Mouse (Mus musculus) midbrain, embryonic 14.5 days (tissue): ENCODE data around the gene Cnih3. TPM values are rescaled to one million over a fixed set of nuclear protein-coding genes. Genes with fewer than 3 reads are reported as not detected.
A peak's percentile ranks its signal among the peaks of the same experiment; 100 is the strongest.

Source experiments
- ATAC-seq: fragments of 200-750 bp; cut with Nextera tagmentation; 2 replicates; pipeline ENCODE4 v1.8.0; 2017; ENCODE audit warnings: moderate number of reproducible peaks, moderate library complexity; ENCODE audit not compliant: low FRiP score, low TSS enrichment
- DNase-seq: peaks from one replicate; pipeline ENCODE4 v3.0.0-alpha.2; 2015
- H3K27ac ChIP-seq: fragments of 300-500 bp; sonication (generic); replicated peaks from 2 replicates; pipeline ENCODE4 v1.5.1; 2014; ENCODE audit warnings: mild to moderate bottlenecking, low read depth, low read length, moderate library complexity
- H3K27me3 ChIP-seq: fragments of 300-500 bp; sonication (generic); 2 replicates; pipeline ENCODE4 v1.6.1; 2014; ENCODE audit warnings: low read length, control low read depth, mixed read lengths; ENCODE audit not compliant: control insufficient read depth, insufficient read depth
- H3K36me3 ChIP-seq: fragments of 300-500 bp; sonication (generic); 2 replicates; pipeline ENCODE4 v1.6.1; 2014; ENCODE audit warnings: low read length, control low read depth; ENCODE audit not compliant: control insufficient read depth, insufficient read depth
- H3K4me1 ChIP-seq: fragments of 300-500 bp; sonication (generic); 2 replicates; pipeline ENCODE4 v1.6.1; 2014; ENCODE audit warnings: mild to moderate bottlenecking, antibody characterized with exemption, low read length, control low read depth; ENCODE audit not compliant: control insufficient read depth, insufficient read depth
- H3K4me2 ChIP-seq: fragments of 300-500 bp; sonication (generic); 2 replicates; pipeline ENCODE4 v1.6.1; 2014; ENCODE audit warnings: mild to moderate bottlenecking, low read length, moderate library complexity
- H3K4me3 ChIP-seq: fragments of 300-500 bp; sonication (generic); replicated peaks from 2 replicates; pipeline ENCODE4 v1.5.1; 2014; ENCODE audit warnings: low read depth, low read length
- H3K9ac ChIP-seq: fragments of 300-500 bp; sonication (generic); replicated peaks from 2 replicates; pipeline ENCODE4 v1.6.1; 2014; ENCODE audit warnings: mild to moderate bottlenecking, low read length, moderate library complexity
- H3K9me3 ChIP-seq: fragments of 300-500 bp; sonication (generic); 2 replicates; pipeline ENCODE4 v1.6.1; 2016; ENCODE audit warnings: low read length, control low read depth, mixed read lengths; ENCODE audit not compliant: control insufficient read depth
- WGBS: fragments of 180-500 bp; shearing (Covaris S2); extraction: QIAGEN DNeasy Blood & Tissue Kit; methylation state at CpG from one replicate; pipeline ENCODE4 v1.1.7; 2014; 5-methylcytosine and 5-hydroxymethylcytosine counted together
- polyA plus RNA-seq: library from polyadenylated mRNA; unstranded; fragments of >200 nt; fragmentation: Nextera tagmentation; extraction: Ambion mirVana; gene quantifications from 2 replicates; pipeline ENCODE4 v1.2.1, GENCODE M21; 2014

Gene Cnih3
- polyA plus RNA-seq, 1 experiment from 2014 or later = 7.6 TPM

DNA sequence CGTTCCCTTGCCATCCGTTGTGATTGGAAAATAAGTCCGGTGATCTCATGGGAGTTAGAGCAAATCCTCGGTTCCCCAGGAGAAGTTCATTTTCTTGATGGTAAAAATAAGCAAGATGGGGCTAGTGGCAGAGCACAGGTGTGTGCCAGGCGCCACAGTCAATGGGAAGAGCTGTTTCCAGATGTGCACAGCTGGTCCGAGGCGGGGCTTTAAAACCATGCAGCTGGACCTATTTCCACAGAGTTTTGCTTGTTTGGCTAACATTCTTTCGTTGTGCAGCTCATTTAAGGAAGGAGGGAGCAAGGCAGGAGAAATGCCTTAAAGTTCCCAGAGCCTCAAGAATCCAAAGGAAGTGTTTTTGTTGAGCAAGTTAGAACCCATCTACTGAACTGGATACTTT lies 109.1 kb downstream of the Cnih3 start:
- H3K27me3 ChIP-seq = no peaks in the 10 kb centered on the region
- H3K27ac ChIP-seq = no peak overlapping the region
- H3K4me3 ChIP-seq = no peak overlapping the region
- no peak overlapping the region for H3K4me2 ChIP-seq
- H3K36me3 ChIP-seq = no peaks in the 10 kb centered on the region
- H3K4me1 ChIP-seq = no peaks in the 10 kb centered on the region
- no peaks in the 10 kb centered on the region for H3K9me3 ChIP-seq
- no peak for ATAC-seq
- 87% methylated on average over 8 of the region's 8 CpGs for WGBS
- no peak overlapping the region for H3K9ac ChIP-seq
- DNase-seq = no peak

DNA sequence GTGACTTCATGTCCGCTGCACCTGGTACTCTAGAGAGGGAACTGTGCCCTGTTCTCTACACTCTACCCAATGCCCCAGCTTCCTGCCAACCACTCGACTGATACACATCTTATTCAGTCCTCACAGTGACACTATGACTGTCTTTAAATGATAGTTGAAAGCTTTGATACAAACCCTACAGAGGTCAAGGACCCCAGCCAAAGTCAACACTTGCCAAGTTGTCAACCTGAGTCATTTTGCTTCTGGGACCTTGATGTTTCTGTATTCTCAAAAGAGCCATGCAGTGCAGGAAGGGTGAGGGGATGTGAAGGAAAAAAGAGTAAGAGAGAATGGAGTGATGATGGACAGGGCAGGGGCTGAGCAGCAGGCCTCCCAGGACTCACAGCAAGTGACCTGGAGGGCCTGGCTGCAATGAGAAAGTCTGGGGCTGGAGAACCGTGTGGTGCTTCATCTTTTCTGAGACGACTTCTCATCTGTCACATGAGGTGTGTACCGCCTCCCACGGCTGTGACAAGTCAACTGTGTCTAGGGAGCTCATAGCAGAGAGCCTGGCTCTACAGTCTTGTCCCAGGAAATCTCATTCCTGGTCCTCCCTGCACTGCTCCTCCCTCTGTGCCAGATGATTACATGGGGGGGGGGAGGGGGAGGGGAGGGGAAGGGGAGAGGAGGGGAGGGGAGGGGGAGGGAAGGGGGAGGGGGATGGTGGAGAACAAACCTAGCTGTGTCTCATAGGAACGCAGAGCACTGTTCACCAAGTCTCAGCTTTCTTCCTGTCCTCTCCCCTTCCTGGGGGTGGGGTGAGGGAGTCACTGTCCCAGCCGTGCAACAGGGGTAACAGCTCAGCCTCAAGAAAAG lies 109.8 kb downstream of the Cnih3 start:
- Histone ChIP-seq H3K4me3 (no peak overlapping the region), H3K4me2 (no peak overlapping the region), H3K9ac (no peak overlapping the region), H3K9me3 (no peaks in the 10 kb centered on the region), H3K27me3 (no peaks in the 10 kb centered on the region), H3K36me3 (no peaks in the 10 kb centered on the region), H3K27ac (no peak overlapping the region), H3K4me1 (no peaks in the 10 kb centered on the region)
- WGBS = 51% methylated on average over 8 of the region's 8 CpGs
- no peak for ATAC-seq
- DNase-seq = no peak

DNA sequence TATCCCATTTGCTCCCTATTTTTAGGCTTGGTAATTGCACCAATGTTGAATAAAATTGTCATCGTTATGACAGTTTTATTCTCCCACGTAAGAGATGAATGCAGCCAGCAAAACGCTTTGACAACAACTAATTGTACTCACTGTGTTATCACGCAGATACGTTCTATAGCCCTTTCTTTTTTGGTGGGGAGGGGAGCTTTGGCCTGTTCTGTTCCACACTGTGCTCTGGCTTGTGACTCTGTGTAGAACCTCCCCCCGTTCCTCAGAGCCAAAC lies 110.4 kb downstream of the Cnih3 start:
- no peak overlapping the region for H3K4me2 ChIP-seq
- no peak overlapping the region for H3K4me3 ChIP-seq
- H3K27me3 ChIP-seq = no peaks in the 10 kb centered on the region
- DNase-seq (no peak), ATAC-seq (no peak)
- 83% methylated on average over 6 of the region's 6 CpGs for WGBS
- H3K27ac ChIP-seq = no peak overlapping the region
- no peaks in the 10 kb centered on the region for H3K36me3 ChIP-seq
- no peaks in the 10 kb centered on the region for H3K9me3 ChIP-seq
- H3K9ac ChIP-seq = no peak overlapping the region
- no peaks in the 10 kb centered on the region for H3K4me1 ChIP-seq

DNA sequence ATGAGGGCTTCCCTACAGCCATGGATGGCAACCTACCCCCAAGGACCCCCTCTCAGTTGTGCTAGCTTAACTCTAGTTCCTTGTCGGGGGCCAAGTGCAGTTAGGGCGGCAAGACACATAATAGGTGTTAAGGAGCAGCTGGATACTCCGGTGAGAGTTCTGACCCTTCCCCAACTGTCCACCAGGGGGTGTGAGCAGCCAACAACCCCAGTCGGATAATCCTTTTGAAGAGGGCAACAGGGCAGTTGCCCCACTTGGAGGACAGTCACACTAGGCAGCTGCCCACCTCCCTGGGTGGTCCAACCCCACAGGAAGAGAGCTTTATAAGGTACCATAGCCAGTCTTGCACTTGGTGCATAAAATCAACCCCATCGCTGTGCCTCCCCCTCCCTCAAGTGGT lies 112.6 kb downstream of the Cnih3 start:
- ATAC-seq (no peak), DNase-seq (no peak)
- Histone ChIP-seq H3K27ac (no peak overlapping the region), H3K9ac (no peak overlapping the region), H3K4me1 (no peaks in the 10 kb centered on the region), H3K4me3 (no peak overlapping the region), H3K36me3 (no peaks in the 10 kb centered on the region), H3K27me3 (no peaks in the 10 kb centered on the region), H3K4me2 (no peak overlapping the region), H3K9me3 (no peaks in the 10 kb centered on the region)
- WGBS = 56% methylated on average over 5 of the region's 5 CpGs

DNA sequence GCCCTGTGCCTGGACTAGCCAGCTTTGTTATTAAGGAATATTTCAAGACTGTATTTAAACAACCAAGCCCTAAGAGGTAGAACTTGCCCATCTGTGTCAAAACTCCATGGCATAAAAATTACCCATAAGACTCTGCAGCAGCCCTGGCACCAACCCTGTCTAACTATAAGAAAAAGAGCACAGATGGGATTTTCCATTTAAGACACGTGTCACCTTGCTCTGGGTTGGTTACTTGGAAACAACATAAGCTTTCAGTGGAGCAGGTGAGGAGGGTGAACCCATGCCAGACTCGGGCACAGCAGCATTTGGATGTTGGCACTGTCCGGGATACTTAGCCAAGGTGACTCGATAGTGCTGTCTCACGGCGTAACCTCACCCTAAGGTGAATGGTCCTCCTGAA lies 113.6 kb downstream of the Cnih3 start:
- H3K4me1 ChIP-seq = no peaks in the 10 kb centered on the region
- H3K27me3 ChIP-seq = no peaks in the 10 kb centered on the region
- ATAC-seq (no peak), DNase-seq (no peak)
- no peaks in the 10 kb centered on the region for H3K36me3 ChIP-seq
- 0 out of 2 replicates have a peak, but pooled peaks cover 2% of the 10 kb centered on the region for H3K9me3 ChIP-seq
- 92% methylated on average over 6 of the region's 6 CpGs for WGBS
- H3K4me2 ChIP-seq = no peak overlapping the region
- no peak overlapping the region for H3K4me3 ChIP-seq
- H3K27ac ChIP-seq = no peak overlapping the region
- H3K9ac ChIP-seq = no peak overlapping the region

DNA sequence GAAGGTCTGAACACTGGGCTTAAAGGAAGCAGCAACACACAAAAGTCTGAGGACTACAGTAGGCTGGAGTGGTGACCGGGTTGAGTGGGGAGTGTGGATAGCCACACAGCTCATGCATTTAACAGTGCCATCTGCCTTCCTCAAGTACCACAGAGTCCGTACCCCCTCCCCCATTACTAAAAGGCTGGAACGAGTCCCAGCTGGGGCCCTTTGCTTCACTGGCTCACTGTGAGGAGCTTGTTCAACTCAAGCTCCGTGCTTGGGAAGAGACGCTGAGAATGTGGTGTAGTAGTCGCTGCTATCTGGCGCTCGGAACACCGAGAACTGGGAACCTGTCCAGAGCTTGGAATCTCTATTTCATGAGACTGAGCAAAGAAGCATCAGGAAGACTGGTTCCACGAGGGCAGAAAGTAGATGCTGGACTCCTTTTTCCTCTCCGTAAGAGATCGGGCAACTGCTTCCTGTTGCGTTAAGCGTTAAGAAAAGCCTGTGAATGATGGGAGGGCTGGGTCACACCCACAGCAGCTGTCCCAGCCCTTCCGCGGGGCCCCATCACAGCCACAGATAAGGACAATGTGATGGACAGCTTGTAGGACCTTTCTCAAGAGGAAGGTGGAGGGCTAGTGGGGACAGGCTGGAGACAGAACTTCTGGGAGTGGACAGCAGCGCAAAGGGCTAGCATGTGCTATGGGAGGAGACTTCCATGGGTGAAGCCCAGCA lies 114.3 kb downstream of the Cnih3 start:
- no peaks in the 10 kb centered on the region for H3K4me1 ChIP-seq
- WGBS = 77% methylated on average over 17 of the region's 17 CpGs
- H3K9ac ChIP-seq = no peak overlapping the region
- DNase-seq (peak; percentile 46), ATAC-seq (no peak)
- H3K4me2 ChIP-seq = no peak overlapping the region
- H3K9me3 ChIP-seq = peaks cover 6% of the 10 kb centered on the region; the same call in 1 of the 2 replicates
- H3K36me3 ChIP-seq = no peaks in the 10 kb centered on the region
- H3K27ac ChIP-seq = no peak overlapping the region
- H3K4me3 ChIP-seq = no peak overlapping the region
- no peaks in the 10 kb centered on the region for H3K27me3 ChIP-seq

DNA sequence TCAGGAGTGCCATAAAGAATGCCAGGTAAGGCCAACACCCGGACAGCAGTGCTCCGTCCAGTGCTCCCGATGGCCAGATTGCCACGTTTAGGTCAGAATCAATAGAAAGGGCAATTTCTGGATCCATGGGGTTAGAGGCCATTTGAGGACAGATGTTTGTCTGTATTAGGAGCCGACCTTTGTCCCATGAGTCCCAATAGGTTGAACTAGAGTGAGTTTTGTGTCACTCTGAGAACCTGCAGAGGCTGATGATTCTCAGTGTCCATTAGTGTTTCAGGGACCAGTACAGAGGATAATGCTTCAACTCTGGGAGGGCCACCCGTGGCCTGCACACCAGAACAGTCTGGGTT lies 114.9 kb downstream of the Cnih3 start:
- H3K27ac ChIP-seq = no peak overlapping the region
- DNase-seq = no peak
- no peaks in the 10 kb centered on the region for H3K36me3 ChIP-seq
- no peak for ATAC-seq
- no peaks in the 10 kb centered on the region for H3K27me3 ChIP-seq
- 97% methylated on average over 6 of the region's 6 CpGs for WGBS
- H3K9ac ChIP-seq = no peak overlapping the region
- no peaks in the 10 kb centered on the region for H3K4me1 ChIP-seq
- H3K4me3 ChIP-seq = no peak overlapping the region
- H3K9me3 ChIP-seq = peaks cover 6% of the 10 kb centered on the region; the same call in 1 of the 2 replicates
- no peak overlapping the region for H3K4me2 ChIP-seq

DNA sequence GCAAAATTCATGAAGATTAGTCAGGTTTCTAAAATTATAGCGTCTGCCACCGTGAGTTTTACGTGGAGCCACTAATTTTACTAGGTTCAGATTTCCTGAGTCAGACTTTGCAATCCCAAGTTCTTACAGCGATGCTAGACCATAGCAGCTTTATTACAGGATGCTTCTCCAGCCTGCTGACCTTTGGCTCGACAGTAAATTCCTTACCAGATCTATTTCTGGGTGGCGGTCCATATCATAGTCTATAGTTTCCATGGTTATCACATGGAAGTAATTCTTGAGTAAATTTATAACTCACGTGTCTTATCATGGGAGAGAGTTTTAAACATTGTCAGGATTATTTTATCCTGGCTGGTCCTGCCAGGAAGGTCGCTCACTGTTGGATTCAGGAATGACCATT lies 117.0 kb downstream of the Cnih3 start:
- H3K9me3 ChIP-seq = peaks cover 6% of the 10 kb centered on the region; the same call in 1 of the 2 replicates
- no peaks in the 10 kb centered on the region for H3K4me1 ChIP-seq
- H3K4me3 ChIP-seq = no peak overlapping the region
- DNase-seq = no peak
- H3K36me3 ChIP-seq = no peaks in the 10 kb centered on the region
- no peak overlapping the region for H3K9ac ChIP-seq
- no peak overlapping the region for H3K27ac ChIP-seq
- no peak for ATAC-seq
- no peak overlapping the region for H3K4me2 ChIP-seq
- 89% methylated on average over 8 of the region's 8 CpGs for WGBS
- no peaks in the 10 kb centered on the region for H3K27me3 ChIP-seq

DNA sequence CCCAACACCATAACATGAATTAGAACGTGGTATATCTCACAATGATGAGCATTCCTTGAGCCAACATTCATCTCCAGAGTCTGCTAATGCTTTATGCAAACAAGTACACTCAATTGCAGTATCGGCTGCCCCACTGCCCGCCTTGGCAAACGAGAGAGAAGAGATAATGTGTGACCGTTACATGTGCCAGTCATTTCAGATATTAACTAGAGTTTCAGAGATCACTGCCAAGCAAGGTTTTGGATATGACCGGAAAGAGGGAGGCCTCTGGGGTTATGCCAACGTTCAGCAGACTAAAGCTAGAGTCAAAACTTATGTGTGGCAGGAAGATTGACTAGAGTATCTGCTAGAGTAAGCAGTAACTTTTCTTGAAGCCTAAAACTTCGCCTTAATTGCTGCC lies 123.7 kb downstream of the Cnih3 start:
- DNase-seq (no peak), ATAC-seq (no peak)
- Histone ChIP-seq H3K27me3 (no peaks in the 10 kb centered on the region), H3K4me2 (no peak overlapping the region), H3K27ac (no peak overlapping the region), H3K9me3 (peaks cover 4% of the 10 kb centered on the region; the same call in 1 of the 2 replicates), H3K9ac (no peak overlapping the region), H3K4me3 (no peak overlapping the region), H3K36me3 (no peaks in the 10 kb centered on the region), H3K4me1 (no peaks in the 10 kb centered on the region)
- 80% methylated on average over 8 of the region's 8 CpGs for WGBS
